Mouse (Mus musculus) spleen, adult 10 weeks (tissue): ENCODE measurements around the gene Anapc15. TPM values are rescaled to one million over a fixed set of nuclear protein-coding genes. Genes with fewer than 3 reads are reported as not detected.

Experiments used
- polyA plus RNA-seq: library from polyadenylated mRNA; stranded (reverse); fragments of 350-450 nt; fragmentation: Illumina TruSeq; extraction: RNeasy Lipid Tissue Mini Kit (QIAGEN cat#74804); gene quantifications from one replicate; pipeline ENCODE4 v1.2.3, GENCODE M21; 2015; ENCODE audit warnings: low replicate concordance; ENCODE audit not compliant: insufficient read depth

Anapc15 gene
- polyA plus RNA-seq = 54.4 TPM

DNA sequence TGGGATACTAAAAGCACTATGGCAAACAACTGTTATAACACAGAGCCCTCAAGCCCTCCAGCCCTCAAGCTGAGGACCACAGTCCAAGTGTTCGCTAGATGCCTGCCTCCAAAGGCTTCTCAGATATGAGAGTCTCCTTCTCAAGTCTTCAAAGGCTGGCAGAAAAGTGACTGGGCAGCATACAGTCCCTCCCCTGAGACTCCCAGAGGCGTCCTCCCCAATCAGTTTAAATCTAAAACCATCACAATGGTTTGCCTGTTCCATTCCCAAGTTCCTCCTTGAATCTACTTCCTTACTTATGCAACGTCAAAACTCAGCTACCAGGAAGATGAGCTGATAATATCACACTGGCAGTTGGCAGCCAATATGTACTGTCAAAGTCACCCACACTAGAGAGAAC, at the start of gene Anapc15:
Anapc15 (plus strand) TSS at position 301 of the 400 bp plus-strand sequence.

DNA sequence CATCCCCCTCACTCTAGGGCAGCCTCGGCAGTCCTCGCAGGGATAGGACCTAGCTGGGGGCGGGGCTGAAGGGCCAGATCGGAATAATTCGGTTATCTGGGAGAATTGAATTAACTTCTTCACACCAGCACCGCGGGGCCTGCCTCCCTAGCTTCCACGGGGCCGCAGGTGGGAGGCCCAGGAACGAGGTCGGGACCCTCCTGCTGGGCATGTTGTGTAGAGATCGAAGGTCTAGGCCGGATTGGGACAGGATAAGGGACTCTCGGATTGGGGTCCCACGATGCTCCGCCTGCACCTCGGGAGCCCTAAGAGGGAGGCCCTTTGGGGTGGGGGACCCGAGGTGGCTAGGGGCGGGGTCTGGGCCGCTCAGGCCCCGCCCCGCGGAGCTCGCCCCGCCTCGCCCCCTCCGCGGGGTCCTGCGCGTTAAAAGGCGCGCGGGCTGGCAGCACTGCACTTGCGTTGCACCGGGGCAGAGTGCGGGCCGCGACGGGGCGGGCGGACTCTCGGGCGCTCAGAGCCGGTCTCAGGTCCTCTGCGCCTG, 45.6 kb upstream of the Anapc15 start, which contains the start of gene Phox2a:
Phox2a (plus strand) TSS at position 453 of the 541 bp plus-strand sequence.

DNA sequence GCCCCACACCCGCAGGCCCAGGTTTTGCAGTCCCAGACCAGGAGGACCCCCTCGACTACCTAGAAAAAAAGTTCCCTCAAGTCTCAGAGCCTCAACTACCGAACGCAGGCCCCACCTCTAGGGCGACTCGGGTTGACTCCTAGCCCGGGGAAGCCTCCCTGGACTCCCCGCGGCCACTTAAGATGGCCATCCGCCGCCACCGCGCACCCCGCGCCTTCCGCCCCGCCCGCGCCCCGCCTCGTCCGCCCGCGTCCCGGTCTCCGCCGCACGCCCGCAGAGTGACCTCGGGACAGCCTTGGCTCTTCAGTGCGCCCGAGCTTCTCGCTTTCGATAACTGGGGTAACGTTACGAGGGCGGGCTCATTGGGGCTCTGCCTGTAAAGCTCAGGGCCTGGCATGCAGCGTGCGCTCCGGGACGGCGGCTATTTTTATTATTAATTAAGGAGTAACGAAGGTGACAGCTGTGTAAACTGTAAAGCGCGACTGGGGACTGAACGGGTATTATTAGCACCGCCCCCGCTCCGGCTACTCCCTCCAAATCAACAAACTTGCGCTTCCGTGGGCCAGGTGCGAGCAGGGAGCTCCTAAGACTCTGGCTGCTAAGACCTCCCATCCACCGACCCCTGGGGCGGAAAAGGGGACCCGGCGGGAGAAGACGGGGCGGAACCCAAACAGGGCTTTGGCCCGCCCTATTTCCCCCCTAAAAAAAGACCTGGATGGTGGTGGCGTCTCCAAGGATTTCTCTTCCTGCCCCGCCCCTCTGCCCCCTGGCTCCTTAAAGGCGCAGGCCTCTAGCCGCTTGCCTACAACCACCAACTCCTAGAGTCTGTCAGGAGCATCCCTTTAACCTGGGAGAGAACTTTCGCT, 25.7 kb upstream of the Anapc15 start, which contains the start of gene Inppl1:
Inppl1 (minus strand) TSS at position 624 of the 866 bp plus-strand sequence.

DNA sequence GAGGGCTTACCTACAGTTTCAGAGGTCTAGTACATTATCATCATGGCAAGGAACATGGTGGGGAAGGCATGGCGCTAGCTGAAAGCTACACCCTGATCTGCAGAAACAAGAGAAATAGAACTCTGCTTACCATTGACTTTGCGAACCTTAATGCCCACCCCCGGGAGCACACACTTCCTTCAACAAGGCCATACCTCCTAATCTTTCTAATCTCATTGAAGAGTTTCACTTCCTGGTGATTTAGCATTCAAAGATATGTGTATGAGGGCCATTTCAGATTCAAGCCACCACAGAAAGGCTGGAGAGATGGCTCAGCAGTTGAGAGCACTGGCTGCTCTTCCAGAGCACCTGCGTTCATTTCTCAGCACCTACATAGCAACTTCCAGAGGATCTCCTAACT, 6.4 kb upstream of the Anapc15 start, which contains the start of gene Folr2:
Folr2 (minus strand) TSS at position 101 of the 400 bp plus-strand sequence.

DNA sequence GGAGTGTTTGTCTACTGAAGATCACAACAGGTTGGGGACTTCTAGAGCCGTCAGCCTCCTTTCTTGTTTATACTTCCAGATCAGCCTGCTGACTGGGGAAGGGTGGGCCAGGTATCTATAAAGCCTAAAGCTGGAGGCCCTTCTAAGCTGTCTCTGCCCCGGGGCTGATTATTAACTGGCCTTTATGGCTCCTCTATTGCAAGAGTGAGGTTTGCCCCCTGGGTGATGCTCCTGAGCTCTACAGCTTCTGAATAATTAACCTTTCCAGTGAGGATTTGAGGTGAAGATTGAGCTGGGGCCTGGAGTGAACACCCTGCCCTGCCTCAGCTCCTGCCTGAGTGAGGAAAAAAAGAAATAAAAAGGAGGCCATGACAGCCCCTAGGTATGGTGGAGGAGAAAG, 7.1 kb downstream of the Anapc15 start, which contains the start of gene Folr1:
Folr1 (minus strand) TSS at position 160 of the 400 bp plus-strand sequence.

DNA sequence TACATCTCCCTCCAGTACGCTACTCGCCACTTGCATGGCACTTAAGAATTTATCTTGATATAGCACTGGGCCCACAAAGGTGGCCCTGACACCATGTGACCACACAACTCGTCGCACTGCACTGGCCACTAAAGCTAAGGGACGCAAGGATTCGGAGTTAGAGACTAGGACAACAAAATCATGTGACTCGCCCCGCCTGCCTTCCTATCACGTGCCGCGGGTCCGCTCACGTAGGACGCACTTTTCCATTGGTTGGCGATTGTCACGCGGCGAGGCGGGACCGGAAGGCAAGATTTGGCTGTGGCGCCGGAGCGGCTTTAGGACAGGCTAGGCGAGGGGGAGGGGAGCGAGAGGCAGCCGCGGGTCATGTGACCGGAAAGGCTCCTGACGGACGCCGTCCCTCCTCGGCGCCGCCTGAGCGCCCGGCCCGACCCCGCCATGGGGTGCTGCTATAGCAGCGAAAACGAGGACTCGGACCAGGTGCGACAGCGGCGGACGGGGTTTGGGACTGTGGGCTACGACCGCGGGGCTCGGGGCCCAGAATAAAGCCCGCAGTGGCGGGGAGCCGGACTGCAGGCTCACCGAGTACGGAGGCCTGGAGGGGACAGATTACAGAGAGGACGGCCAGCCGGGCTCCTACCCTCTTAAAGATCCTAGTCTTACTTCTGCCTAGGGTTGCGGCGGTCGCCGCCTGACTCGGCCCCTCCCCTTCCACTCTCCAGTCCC, 42.2 kb downstream of the Anapc15 start, which contains the start of gene Lamtor1:
Lamtor1 (plus strand) TSS at position 344 of the 726 bp plus-strand sequence.

DNA sequence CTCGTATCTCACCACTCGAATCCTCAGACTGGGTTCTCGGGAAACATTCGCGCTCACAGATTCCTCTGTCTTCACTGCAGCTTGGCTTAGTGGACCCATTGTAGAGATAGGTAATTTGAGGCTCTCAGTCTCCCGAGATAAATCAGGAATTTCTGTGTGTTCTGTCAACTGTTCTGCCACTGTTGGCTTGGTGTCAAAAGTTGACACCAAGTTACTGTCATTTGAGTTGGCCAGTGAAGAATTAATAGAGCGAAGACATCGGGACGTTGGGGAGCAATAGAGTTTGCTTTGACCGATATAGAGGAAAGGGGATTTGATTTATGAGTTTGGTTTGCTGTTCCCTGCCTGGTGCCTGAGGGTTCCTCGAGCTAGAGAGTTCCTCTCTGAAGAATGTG, 42.8 kb downstream of the Anapc15 start, which contains the start of gene Tomt:
Tomt (minus strand) TSS at position 73 of the 395 bp plus-strand sequence.

DNA sequence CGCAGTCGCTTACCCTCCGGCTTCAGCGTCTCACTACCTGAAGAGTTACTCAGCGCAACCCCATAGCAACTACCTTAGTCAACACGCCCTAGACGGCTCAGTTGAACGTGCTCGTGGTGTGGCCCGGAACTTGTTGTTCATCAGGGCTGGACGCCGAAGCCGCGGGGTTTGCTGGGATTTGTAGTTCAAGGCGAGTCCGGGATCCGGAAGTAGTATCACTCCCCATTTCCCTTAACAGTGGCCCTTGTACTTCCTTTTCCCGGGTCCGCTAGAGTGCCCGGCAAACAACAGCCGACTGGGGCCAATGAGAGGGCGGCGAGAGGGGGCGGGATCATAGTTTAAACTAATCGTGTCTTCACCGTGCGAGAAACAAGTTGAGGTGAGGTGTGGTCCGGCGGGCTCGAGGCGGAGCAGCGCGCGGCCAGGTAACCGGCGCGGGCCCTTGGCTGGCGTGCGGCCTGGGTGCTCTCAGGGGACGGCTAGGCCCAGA, 70.3 kb downstream of the Anapc15 start, which contains the start of the genes Lrrc51 and Numa1:
Lrrc51 (minus strand) TSS at position 145 of the 490 bp plus-strand sequence.
Numa1 (plus strand) TSS at position 361 of the 490 bp plus-strand sequence.

Other genes with a start within 250 kb of the Anapc15 start
- gene Clpb, start 200.1 kb upstream of the Anapc15 start, polyA plus RNA-seq = 10.1 TPM
- gene Phox2a, start 45.4 kb upstream of the Anapc15 start, polyA plus RNA-seq = not detected
- gene Inppl1, start 25.5 kb upstream of the Anapc15 start, polyA plus RNA-seq = 22.2 TPM
- 0.70 TPM for gene Folr2, start 6.5 kb upstream of the Anapc15 start, polyA plus RNA-seq
- gene Folr1, start 7.1 kb downstream of the Anapc15 start, polyA plus RNA-seq = not detected
- 50.3 TPM for gene Lamtor1, start 42.2 kb downstream of the Anapc15 start, polyA plus RNA-seq
- gene Tomt, start 42.6 kb downstream of the Anapc15 start, polyA plus RNA-seq = not detected
- 3.0 TPM for gene Lrrc51, start 70.2 kb downstream of the Anapc15 start, polyA plus RNA-seq
- 165 TPM for gene Numa1, start 70.4 kb downstream of the Anapc15 start, polyA plus RNA-seq
- gene Il18bp, start 155.0 kb downstream of the Anapc15 start, polyA plus RNA-seq = 37.4 TPM
- gene Rnf121, start 201.8 kb downstream of the Anapc15 start, polyA plus RNA-seq = 23.6 TPM
- 54.1 TPM for gene Xndc1, start 201.8 kb downstream of the Anapc15 start, polyA plus RNA-seq
- gene Xntrpc, start 202.0 kb downstream of the Anapc15 start, polyA plus RNA-seq = 1.5 TPM
- gene Trpc2, start 219.4 kb downstream of the Anapc15 start, polyA plus RNA-seq = not detected
- gene Art1, start 238.0 kb downstream of the Anapc15 start, polyA plus RNA-seq = not detected
- gene Art5, start 245.8 kb downstream of the Anapc15 start, polyA plus RNA-seq = not detected